Mouse (Mus musculus): ENCODE results near the gene Acp5.
"Not testable (repeated sequence)": the region's sequence is repeated elsewhere in the genome, so short reads cannot be mapped to it uniquely, and the experiment has no call there.

The Acp5 gene

GRCm38 (mm10) chr9:22135644-22136390, at the start of gene Acp5:
Gene Acp5 (minus strand): TSS chr9:22135711.
- in situ Hi-C loops (cut with MseI, MboI) = no loop called here

GRCm38 (mm10) chr9:22172318-22172717, 36.8 kb upstream of the Acp5 start:
- in situ Hi-C loops (cut with MseI, MboI) = no loop called here

DNA sequence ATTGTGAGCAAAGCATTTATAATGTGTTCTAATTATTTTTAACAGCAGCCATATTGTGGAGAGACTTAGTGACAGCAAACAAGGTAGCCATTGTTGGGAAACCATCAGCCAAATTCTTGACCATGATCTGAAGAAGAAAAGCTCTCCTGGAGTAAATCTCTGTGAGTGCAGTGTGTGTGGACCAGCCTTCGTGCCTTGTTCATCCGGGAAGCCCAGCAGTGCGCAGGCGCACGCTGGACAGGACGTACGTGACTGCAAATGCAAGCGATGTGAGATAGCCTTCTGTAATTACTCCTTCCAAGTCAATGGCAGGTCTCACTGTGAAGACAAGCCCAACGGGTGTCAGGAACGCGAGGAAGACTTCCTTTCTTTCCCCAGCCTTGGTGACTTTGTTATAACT, 33.8 kb upstream of the Acp5 start:
- in situ Hi-C loops (cut with MseI, MboI) = loop anchor here in 1 of 2 experiments (10.0 kb wide), 1 partner anchor 45 kb away; no protein-coding TSS in a partner anchor

- in situ Hi-C loops (cut with MseI, MboI) = loop anchor here in 1 of 2 experiments (10.0 kb wide), 1 partner anchor 47 kb away; no protein-coding TSS in a partner anchor
Measured at GRCm38 (mm10) chr9:22167751-22168150, 32.2 kb upstream of the Acp5 start.

DNA sequence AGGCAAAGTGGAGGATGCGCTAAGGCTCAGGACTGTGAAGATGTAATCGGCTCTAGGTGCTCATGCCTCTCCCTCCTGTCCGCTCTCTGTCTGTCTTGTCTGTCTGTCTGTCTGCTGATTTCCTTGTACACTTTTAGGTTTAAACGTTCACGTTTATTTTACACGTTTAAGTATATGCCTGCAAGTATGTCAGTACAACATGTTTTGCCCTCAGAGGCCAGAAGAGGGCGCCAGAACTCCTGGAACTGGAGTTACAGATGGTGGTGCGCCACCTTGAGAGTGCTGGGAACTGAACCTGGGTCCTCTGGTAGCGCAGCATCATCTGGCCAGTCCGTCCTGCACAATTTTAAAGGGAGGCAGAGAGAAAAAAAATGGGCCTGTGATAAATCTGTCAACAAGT, 31.2 kb upstream of the Acp5 start:
- in situ Hi-C loops (cut with MseI, MboI) = loop anchor here in 1 of 2 experiments (10.0 kb wide), 1 partner anchor 48 kb away; no protein-coding TSS in a partner anchor

GRCm38 (mm10) chr9:22165964-22166363, 30.5 kb upstream of the Acp5 start:
- in situ Hi-C loops (cut with MseI, MboI) = loop anchor here in 1 of 2 experiments (10.0 kb wide), 1 partner anchor 49 kb away; no protein-coding TSS in a partner anchor

DNA sequence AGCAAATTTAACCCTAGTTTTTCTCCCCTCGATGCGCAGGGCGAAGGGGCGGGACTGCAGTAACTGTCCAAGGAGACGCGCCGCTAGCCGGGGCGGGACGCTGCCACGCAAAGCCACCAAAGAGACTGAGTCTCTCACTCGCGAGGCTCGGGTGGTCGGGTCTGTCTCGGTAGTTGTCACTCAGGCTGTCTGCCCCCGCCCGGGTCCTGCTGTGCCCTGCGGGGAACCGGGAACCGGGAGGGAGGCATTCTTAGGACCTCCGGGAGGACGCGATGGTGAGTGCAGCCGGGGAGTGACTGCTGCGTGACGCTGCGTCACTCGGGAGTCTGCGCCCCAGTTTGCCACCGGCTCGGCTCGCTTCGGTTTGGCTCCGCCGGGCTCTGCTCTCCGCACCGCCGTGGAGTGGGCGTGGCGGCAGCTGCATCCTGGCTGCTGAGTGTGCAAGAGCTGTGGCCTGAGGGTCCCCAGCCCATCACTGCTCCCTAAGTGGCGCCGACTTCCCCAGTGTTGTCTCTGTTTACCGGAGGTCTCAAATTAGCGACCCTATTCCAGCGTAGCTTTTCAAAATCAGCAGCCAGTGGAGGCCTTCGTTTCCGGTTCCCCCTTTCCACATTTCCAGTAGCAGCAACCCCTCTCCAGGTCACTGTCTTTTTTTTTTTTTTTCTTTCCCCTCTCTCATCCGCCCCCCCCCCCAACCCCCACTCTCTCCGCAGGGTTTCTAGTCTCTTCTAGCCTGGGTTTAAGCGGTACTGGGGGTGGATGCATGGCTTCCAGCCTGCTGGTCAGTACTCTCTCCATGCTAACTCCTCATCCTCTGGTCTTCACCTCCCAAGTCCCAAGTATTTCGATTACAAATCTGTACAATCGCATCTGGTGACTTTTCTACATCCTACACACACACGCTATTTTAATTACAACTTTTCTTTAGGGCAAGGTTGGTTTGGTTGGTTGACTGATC, 29.5 kb upstream of the Acp5 start:
- in situ Hi-C loops (cut with MseI, MboI) = loop anchor here in 1 of 2 experiments (10.0 kb wide), 1 partner anchor 50 kb away; no protein-coding TSS in a partner anchor

DNA sequence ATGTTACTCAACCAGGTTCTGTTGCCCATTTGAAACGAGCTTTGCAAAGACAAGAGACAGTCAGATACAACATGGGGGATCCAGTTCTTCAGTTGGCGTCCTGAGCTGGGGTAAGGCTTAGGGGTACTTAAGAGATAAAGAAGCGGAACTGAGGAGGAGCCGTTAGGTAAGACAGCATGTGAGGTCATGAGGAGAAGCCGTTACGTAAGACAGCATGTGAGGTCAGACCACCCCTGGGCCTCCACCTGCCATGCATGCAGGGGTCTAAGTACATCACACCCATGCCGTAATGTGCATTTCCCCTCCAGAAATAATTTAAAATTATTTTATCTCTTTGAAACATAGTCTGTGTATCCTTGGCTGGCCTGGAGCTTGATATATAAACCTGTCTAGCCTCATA, 27.4 kb upstream of the Acp5 start:
- in situ Hi-C loops (cut with MseI, MboI) = loop anchor here in 1 of 2 experiments (10.0 kb wide), 1 partner anchor 52 kb away; no protein-coding TSS in a partner anchor

GRCm38 (mm10) chr9:22162305-22162704, 26.8 kb upstream of the Acp5 start:
- in situ Hi-C loops (cut with MseI, MboI) = loop anchor here in 1 of 2 experiments (10.0 kb wide), 1 partner anchor 52 kb away; no protein-coding TSS in a partner anchor

DNA sequence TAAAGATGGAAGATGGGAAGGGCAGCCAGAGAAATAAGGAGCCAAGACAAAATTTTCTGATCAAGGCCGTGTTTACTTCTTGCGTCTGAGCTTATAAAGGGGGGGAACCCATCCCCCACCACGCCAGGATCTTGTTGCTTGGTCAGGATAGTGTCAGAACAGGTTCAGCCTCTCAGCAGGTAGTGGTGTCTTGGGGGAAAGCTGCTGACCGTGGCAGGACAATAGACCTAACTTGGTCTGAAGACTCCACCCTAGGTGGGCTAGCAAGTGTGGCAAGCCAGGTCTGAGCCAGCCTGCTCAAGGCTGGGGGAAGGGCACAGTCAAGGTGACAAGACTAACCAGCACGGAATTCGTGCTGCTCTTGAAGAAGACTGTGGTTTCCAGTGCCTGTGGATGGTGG, 25.8 kb upstream of the Acp5 start:
- in situ Hi-C loops (cut with MseI, MboI) = loop anchor here in 1 of 2 experiments (10.0 kb wide), 1 partner anchor 54 kb away; no protein-coding TSS in a partner anchor

GRCm38 (mm10) chr9:22157516-22158265, 22.2 kb upstream of the Acp5 start:
- in situ Hi-C loops (cut with MseI, MboI) = no loop called here

GRCm38 (mm10) chr9:22156497-22157245, 21.2 kb upstream of the Acp5 start, which contains the start of gene Pigyl:
Gene Pigyl (plus strand): TSS chr9:22156846.
- in situ Hi-C loops (cut with MseI, MboI) = no loop called here

- in situ Hi-C loops (cut with MseI, MboI) = no loop called here
Measured at GRCm38 (mm10) chr9:22155614-22156013, 20.1 kb upstream of the Acp5 start.

DNA sequence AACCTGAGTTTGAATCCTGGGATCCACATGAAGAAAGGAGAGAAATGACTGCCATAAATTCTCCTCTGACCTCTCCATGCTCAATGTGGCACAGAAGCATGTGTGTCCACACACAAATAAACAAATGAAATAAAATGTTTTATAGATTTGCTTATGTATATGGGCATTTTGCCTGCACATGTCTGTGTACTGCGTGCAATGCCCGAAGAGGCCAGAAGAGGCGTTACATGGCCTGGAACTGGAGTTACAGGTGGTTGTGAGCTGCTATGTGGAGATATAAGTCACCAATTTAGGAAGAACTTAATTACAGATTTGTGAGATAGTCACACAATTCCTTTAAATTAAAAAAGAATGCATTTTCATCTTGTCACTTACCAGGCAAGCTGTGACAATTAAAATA, 18.3 kb upstream of the Acp5 start:
- in situ Hi-C loops (cut with MseI, MboI) = no loop called here

DNA sequence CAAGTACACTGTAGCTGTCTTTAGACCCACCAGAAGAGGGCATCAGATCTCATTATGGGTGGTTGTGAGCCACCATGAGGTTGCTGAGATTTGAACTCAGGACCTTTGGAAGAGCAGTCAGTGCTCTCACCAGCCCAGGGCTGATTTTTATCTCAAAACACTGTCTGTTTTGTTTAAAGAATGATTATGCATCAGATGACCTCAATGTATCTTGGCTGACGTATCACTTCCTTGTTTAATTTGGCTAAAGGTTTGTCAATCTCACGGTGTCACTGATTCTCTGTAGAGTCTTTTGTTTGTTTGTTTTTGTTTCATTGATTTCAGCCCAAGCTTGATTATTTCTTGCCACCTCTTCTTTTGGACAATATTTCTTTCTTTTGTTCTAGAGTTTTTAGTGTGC, 15.4 kb upstream of the Acp5 start:
- in situ Hi-C loops (cut with MseI, MboI) = no loop called here

DNA sequence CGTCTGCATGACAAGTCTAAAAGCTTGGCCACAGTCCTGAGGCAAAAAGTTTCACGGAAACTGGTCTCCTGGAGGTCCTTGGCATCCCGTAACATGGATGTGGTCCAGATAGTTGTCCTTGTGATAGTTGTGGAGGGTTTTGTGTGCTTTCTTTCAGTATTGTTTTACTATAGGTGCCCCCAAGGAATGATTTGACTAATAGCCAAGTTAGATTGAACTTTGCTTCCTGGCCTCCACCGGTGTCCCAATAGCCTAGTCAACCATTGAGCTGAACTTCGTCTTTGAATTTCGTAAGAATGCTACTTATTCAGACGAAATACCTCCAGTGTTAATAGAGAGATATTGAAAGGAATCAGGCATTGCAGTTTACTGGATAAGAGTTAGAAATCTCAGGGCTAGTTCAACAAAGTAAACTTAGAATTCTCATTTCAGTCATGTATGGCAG, 14.8 kb upstream of the Acp5 start:
- in situ Hi-C loops (cut with MseI, MboI) = not testable (repeated sequence)

GRCm38 (mm10) chr9:22149426-22150248, 14.1 kb upstream of the Acp5 start:
- in situ Hi-C loops (cut with MseI, MboI) = loop anchor here (10.0 kb wide), 1 partner anchor 85 kb away; no protein-coding TSS in a partner anchor

DNA sequence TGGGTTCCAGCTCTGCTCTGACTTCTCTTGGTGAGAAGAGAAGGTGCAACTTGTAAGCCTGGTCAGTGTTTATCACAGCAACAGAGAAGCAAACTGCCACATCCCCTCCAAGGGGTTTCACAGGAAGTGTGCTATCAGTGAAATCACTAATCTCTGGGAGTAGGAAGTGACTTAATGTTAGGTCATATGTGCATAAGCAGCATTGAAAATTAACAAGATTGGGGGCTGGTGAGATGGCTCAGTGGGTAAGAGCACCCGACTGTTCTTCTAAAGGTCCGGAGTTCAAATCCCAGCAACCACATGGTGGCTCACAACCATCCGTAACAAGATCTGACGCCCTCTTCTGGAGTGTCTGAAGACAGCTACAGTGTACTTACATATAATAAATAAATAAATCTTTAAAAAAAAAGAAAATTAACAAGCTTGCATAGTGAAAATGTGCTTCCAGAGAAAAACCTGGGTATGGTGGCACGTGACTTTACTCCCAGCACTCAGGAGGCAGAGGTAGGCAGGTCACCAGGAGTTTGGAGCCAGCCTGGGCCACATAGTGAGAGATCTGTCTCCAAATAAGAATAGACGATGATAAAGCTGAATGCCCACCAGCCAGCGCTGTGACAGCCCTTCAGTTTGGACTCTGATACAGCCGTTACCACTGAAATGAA, 8.9 kb upstream of the Acp5 start:
- in situ Hi-C loops (cut with MseI, MboI) = loop anchor here (10.0 kb wide), 1 partner anchor 80 kb away; no protein-coding TSS in a partner anchor

Data from mouse trophoblast stem cell (cell line).